ENCODE assay signal across 24 mouse cellular contexts in the genomic region with DNA sequence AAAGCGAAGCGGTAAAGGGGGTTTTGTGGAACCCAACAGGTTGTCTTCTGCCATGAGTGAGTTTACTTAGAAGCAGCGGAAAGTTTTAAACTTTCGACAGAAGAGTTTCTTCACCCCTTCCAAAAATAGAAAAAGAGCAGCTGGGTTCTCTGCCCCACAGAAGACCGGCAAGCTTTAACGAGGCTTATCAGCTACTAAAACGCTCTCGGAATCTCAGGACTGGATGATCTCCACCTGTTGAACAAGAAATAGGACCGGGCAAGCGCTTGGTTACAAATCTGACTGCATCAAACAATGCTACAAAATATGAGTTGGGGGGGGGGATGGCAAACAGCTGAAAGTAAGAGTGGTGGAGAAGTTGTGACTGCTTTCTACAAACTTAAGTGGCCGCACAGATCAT. TPM values are rescaled to one million over a fixed set of nuclear protein-coding genes. Genes with fewer than 3 reads are reported as not detected.
DNase-seq lines count a peak whose midpoint lies in the region; ATAC-seq and TF ChIP-seq lines count a peak whose summit lies in the region.
"Had no signal": no experiment of that assay in that cellular context is flagged by ENCODE, and none has a peak within 500 bp of the region (broad histone marks: within the 10 kb centered on the region; RNA-seq: fewer than 3 reads in every experiment).

No protein-coding gene starts in this region.

- H3K4me1 ChIP-seq in heart, embryonic 13.5 days = peaks cover 26% of the 10 kb centered on the region
- peaks cover 8% of the 10 kb centered on the region; the same call in 1 of the 2 replicates for H3K4me1 ChIP-seq in intestine, embryonic 16.5 days (ENCODE audit: control insufficient read depth, insufficient read depth, low read length)
- peaks cover 2% of the 10 kb centered on the region; the same call in 1 of the 2 replicates for H3K4me1 ChIP-seq in intestine, postnatal 0 days (replicated peaks; ENCODE audit: control insufficient read depth, insufficient read depth, low read length)
- H3K4me1 ChIP-seq in lung, postnatal 0 days (ENCODE audit: insufficient read depth, low read depth, low read length) = no peaks in the 10 kb centered on the region
- H3K4me1 ChIP-seq: neural tube, embryonic 12.5 days had no signal

- intact Hi-C loops in heart, postnatal 14 days (cut with DNase I) = no loop called here

- no peaks in the 10 kb centered on the region for H3K36me3 ChIP-seq in heart, embryonic 13.5 days
- H3K36me3 ChIP-seq in intestine, embryonic 16.5 days (ENCODE audit: control insufficient read depth, insufficient read depth, low read length) = no peaks in the 10 kb centered on the region
- no peaks in the 10 kb centered on the region for H3K36me3 ChIP-seq in intestine, postnatal 0 days (ENCODE audit: control insufficient read depth, insufficient read depth)
- H3K36me3 ChIP-seq in lung, postnatal 0 days (ENCODE audit: insufficient read depth, low read length) = no peaks in the 10 kb centered on the region
- no peaks in the 10 kb centered on the region for H3K36me3 ChIP-seq in myocyte (ENCODE audit: control insufficient read depth, insufficient read depth)
- H3K36me3 ChIP-seq: embryonic facial prominence, embryonic 12.5 days; forebrain, embryonic 12.5 days; neural tube, embryonic 12.5 days had no signal

- no peak for TF ChIP-seq CTCF in intestine, postnatal 0 days (IDR thresholded peaks at IDR 0.05; ENCODE audit: low read depth)
- no peak for TF ChIP-seq CTCF in lung, postnatal 0 days (IDR thresholded peaks at IDR 0.05)

- no peak for ATAC-seq in heart, embryonic 13.5 days (ENCODE audit: extremely low read depth, insufficient number of reproducible peaks, low FRiP score, low TSS enrichment)
- no peak for ATAC-seq in intestine, embryonic 16.5 days
- ATAC-seq in intestine, postnatal 0 days = no peak
- ATAC-seq in lung, postnatal 0 days = no peak
- ATAC-seq: hindbrain, postnatal 0 days had no signal

- H3K4me2 ChIP-seq in heart, embryonic 13.5 days = peak overlapping the region; percentile 39
- H3K4me2 ChIP-seq in intestine, embryonic 16.5 days (ENCODE audit: low read depth, low read length) = no peak overlapping the region
- no peak overlapping the region for H3K4me2 ChIP-seq in intestine, postnatal 0 days (replicated peaks; ENCODE audit: low read depth)
- H3K4me2 ChIP-seq in lung, postnatal 0 days (replicated peaks; ENCODE audit: low read depth, low read length) = no peak overlapping the region
- H3K4me2 ChIP-seq in myocyte (ENCODE audit: low read depth) = peak overlapping the region; percentile 21
- H3K4me2 ChIP-seq: embryonic facial prominence, embryonic 12.5 days; forebrain, embryonic 12.5 days; neural tube, embryonic 12.5 days had no signal

- no peak overlapping the region for H3ac ChIP-seq in myocyte (ENCODE audit: control insufficient read depth, insufficient read length)

- no peak for TF ChIP-seq POLR2A in myocyte (IDR thresholded peaks at IDR 0.05; ENCODE audit: insufficient read length, low read depth)

- TF ChIP-seq EP300 in lung, postnatal 0 days (IDR thresholded peaks at IDR 0.05) = no peak

- DNase-seq in heart, postnatal 14 days = no peak
- peak; percentile 58 for DNase-seq in lung, postnatal 0 days (ENCODE audit: low spot score)
- DNase-seq in lung, postnatal 36 days = no peak
- DNase-seq in urinary bladder, adult 2 months (ENCODE audit: low spot score) = no peak
- DNase-seq: adrenal gland, postnatal 10 days; cerebellum, adult 18-20 months; cerebellum, postnatal 14 days; gastrocnemius, postnatal 25 days; kidney, adult 8-10 months; layer of hippocampus, adult 9-11 months; lung, postnatal 4 days; midbrain, embryonic 14.5 days; right cerebral cortex, postnatal 14 days; thymus, postnatal 14 days had no signal

- WGBS in heart, embryonic 13.5 days = 29% methylated on average over 11 of the region's 11 CpGs
- 36% methylated on average over 11 of the region's 11 CpGs for WGBS in intestine, embryonic 16.5 days
- 38% methylated on average over 11 of the region's 11 CpGs for WGBS in intestine, postnatal 0 days
- 35% methylated on average over 11 of the region's 11 CpGs for WGBS in lung, postnatal 0 days

- no peaks in the 10 kb centered on the region for H3K27me3 ChIP-seq in heart, embryonic 13.5 days (replicated peaks)
- no peaks in the 10 kb centered on the region for H3K27me3 ChIP-seq in intestine, embryonic 16.5 days (replicated peaks; ENCODE audit: control insufficient read depth, insufficient read depth, low read length)
- H3K27me3 ChIP-seq in intestine, postnatal 0 days (replicated peaks; ENCODE audit: control insufficient read depth, insufficient read depth, low read length) = no peaks in the 10 kb centered on the region
- H3K27me3 ChIP-seq in lung, postnatal 0 days (replicated peaks; ENCODE audit: insufficient read depth, low read length) = no peaks in the 10 kb centered on the region
- H3K27me3 ChIP-seq in myocyte (ENCODE audit: control insufficient read depth, insufficient read depth, insufficient read length) = no peaks in the 10 kb centered on the region
- H3K27me3 ChIP-seq: embryonic facial prominence, embryonic 12.5 days; forebrain, embryonic 12.5 days; neural tube, embryonic 12.5 days had no signal

- peak overlapping the region; percentile 62 for H3K27ac ChIP-seq in heart, embryonic 13.5 days (replicated peaks)
- H3K27ac ChIP-seq in intestine, embryonic 16.5 days (ENCODE audit: low read length) = peak overlapping the region; percentile 10; the same call in 1 of the 2 replicates
- no peak overlapping the region for H3K27ac ChIP-seq in intestine, postnatal 0 days (ENCODE audit: low read depth, low read length)
- H3K27ac ChIP-seq in lung, postnatal 0 days (ENCODE audit: low read length) = no peak overlapping the region
- H3K27ac ChIP-seq: embryonic facial prominence, embryonic 12.5 days; forebrain, embryonic 12.5 days; hindbrain, postnatal 0 days; left cerebral cortex, adult 2 months; neural tube, embryonic 12.5 days had no signal

- no peak overlapping the region for H3K9ac ChIP-seq in heart, embryonic 13.5 days
- no peak overlapping the region for H3K9ac ChIP-seq in intestine, embryonic 16.5 days (ENCODE audit: low read depth, low read length)
- H3K9ac ChIP-seq in intestine, postnatal 0 days (ENCODE audit: low read depth, low read length) = no peak overlapping the region
- H3K9ac ChIP-seq in lung, postnatal 0 days (replicated peaks; ENCODE audit: low read depth) = no peak overlapping the region
- H3K9ac ChIP-seq: embryonic facial prominence, embryonic 12.5 days; forebrain, embryonic 12.5 days; neural tube, embryonic 12.5 days had no signal

- no peaks in the 10 kb centered on the region for H3K79me2 ChIP-seq in myocyte (ENCODE audit: control insufficient read depth, insufficient read depth)

- no peak overlapping the region for H3K4me3 ChIP-seq in heart, embryonic 13.5 days
- H3K4me3 ChIP-seq in intestine, embryonic 16.5 days (ENCODE audit: low read length) = no peak overlapping the region
- no peak overlapping the region for H3K4me3 ChIP-seq in intestine, postnatal 0 days (ENCODE audit: low read depth, low read length)
- no peak overlapping the region for H3K4me3 ChIP-seq in lung, postnatal 0 days (ENCODE audit: low read depth, low read length)
- H3K4me3 ChIP-seq in myocyte = no peak overlapping the region
- H3K4me3 ChIP-seq: embryonic facial prominence, embryonic 12.5 days; erythroblast, embryonic 14.5 days; forebrain, embryonic 12.5 days; left cerebral cortex, adult 2 months; neural tube, embryonic 12.5 days had no signal

- H3K9me3 ChIP-seq in heart, embryonic 13.5 days = no peaks in the 10 kb centered on the region
- H3K9me3 ChIP-seq in intestine, embryonic 16.5 days (ENCODE audit: control insufficient read depth, low read length) = no peaks in the 10 kb centered on the region
- no peaks in the 10 kb centered on the region for H3K9me3 ChIP-seq in intestine, postnatal 0 days (ENCODE audit: control insufficient read depth)
- no peaks in the 10 kb centered on the region for H3K9me3 ChIP-seq in lung, postnatal 0 days (ENCODE audit: low read length)
- H3K9me3 ChIP-seq: embryonic facial prominence, embryonic 12.5 days; forebrain, embryonic 12.5 days; neural tube, embryonic 12.5 days had no signal

TF ChIP-seq in myocyte, 11 proteins besides CTCF, POLR2A, EP300 and RAD21 (continues in another document):
- TF ChIP-seq SRF (IDR thresholded peaks at IDR 0.05; ENCODE audit: control insufficient read depth, insufficient read length, low read depth) = no peak
- TF ChIP-seq TCF12 (IDR thresholded peaks at IDR 0.05; ENCODE audit: insufficient read depth, poor library complexity, severe bottlenecking) = no peak
- no peak for TF ChIP-seq MYOD1 (IDR thresholded peaks at IDR 0.05; ENCODE audit: control insufficient read depth in 1 of 3, insufficient read length in 2 of 3, low read depth in 2 of 3)
- TF ChIP-seq E2F4 (IDR thresholded peaks at IDR 0.05; ENCODE audit: insufficient read depth) = no peak
- no peak for TF ChIP-seq POLR2AphosphoS2 (IDR thresholded peaks at IDR 0.05; ENCODE audit: insufficient read length, low read depth)

RNA-seq across cellular contexts. Expression of a gene that starts 17.3 kb away (rescaled TPM):
- 7.0 and 7.9 TPM in 2 replicates for polyA plus RNA-seq in heart, embryonic 13.5 days (2015; fragmentation: Nextera tagmentation; extraction: Ambion mirVana)
- total RNA-seq in heart, postnatal 14 days (2021) = 10 to 100 TPM; 37.9 to 40.7 TPM
- 7.5 and 9.8 TPM in 2 replicates for polyA plus RNA-seq in intestine, embryonic 16.5 days (2015; fragmentation: Nextera tagmentation; extraction: Ambion mirVana)
- polyA plus RNA-seq in intestine, postnatal 0 days (2015; fragmentation: Nextera tagmentation; extraction: Ambion mirVana) = 12.8 and 14.1 TPM in 2 replicates
- polyA plus RNA-seq in lung, postnatal 0 days (2015; fragmentation: Nextera tagmentation; extraction: Ambion mirVana) = 9.3 and 11.0 TPM in 2 replicates
- 3.4 TPM for polyA plus RNA-seq in myocyte (2012; fragmentation: generic; extraction: Trizol)
- 9.3 and 11.1 TPM in 2 replicates for polyA plus RNA-seq in urinary bladder, adult 2 months (2012; rRNA removed)

RNA-seq across cellular contexts. Expression of a gene that starts 44.8 kb away (rescaled TPM):
- polyA plus RNA-seq in heart, embryonic 13.5 days (2015; fragmentation: Nextera tagmentation; extraction: Ambion mirVana) = 76.6 and 81.5 TPM in 2 replicates
- total RNA-seq in heart, postnatal 14 days (2021) = 10 to 100 TPM; 49.4 to 50.1 TPM
- polyA plus RNA-seq in intestine, embryonic 16.5 days (2015; fragmentation: Nextera tagmentation; extraction: Ambion mirVana) = 153 and 163 TPM in 2 replicates
- polyA plus RNA-seq in intestine, postnatal 0 days (2015; fragmentation: Nextera tagmentation; extraction: Ambion mirVana) = 129 and 142 TPM in 2 replicates
- 55.2 and 58.3 TPM in 2 replicates for polyA plus RNA-seq in lung, postnatal 0 days (2015; fragmentation: Nextera tagmentation; extraction: Ambion mirVana)
- 54.6 TPM for polyA plus RNA-seq in myocyte (2012; fragmentation: generic; extraction: Trizol)
- 78.6 and 81.4 TPM in 2 replicates for polyA plus RNA-seq in urinary bladder, adult 2 months (2012; rRNA removed)

RNA-seq across cellular contexts. Expression of a gene that starts 45.9 kb away (rescaled TPM):
- polyA plus RNA-seq in heart, embryonic 13.5 days (2015; fragmentation: Nextera tagmentation; extraction: Ambion mirVana) = 28.4 and 32.0 TPM in 2 replicates
- total RNA-seq in heart, postnatal 14 days (2021) = 10 to 100 TPM; 70.8 to 74.8 TPM
- polyA plus RNA-seq in intestine, embryonic 16.5 days (2015; fragmentation: Nextera tagmentation; extraction: Ambion mirVana) = 30.5 and 32.8 TPM in 2 replicates
- 34.6 and 34.7 TPM in 2 replicates for polyA plus RNA-seq in intestine, postnatal 0 days (2015; fragmentation: Nextera tagmentation; extraction: Ambion mirVana)
- polyA plus RNA-seq in lung, postnatal 0 days (2015; fragmentation: Nextera tagmentation; extraction: Ambion mirVana) = 51.1 and 54.8 TPM in 2 replicates
- polyA plus RNA-seq in myocyte (2012; fragmentation: generic; extraction: Trizol) = 15.8 TPM
- polyA plus RNA-seq in urinary bladder, adult 2 months (2012; rRNA removed) = 24.7 and 42.2 TPM in 2 replicates

Comparison
In these comparisons a context has a peak if more than half of its experiments do, and no peak if none do; other contexts are left out.
1. H3K27ac ChIP-seq: peak in heart, embryonic 13.5 days (single experiment) and intestine, embryonic 16.5 days (single experiment); none in intestine, postnatal 0 days (single experiment) and lung, postnatal 0 days (single experiment).
2. H3K4me2 ChIP-seq: peak in heart, embryonic 13.5 days (single experiment) and myocyte (single experiment); none in intestine, embryonic 16.5 days (single experiment), intestine, postnatal 0 days (single experiment) and lung, postnatal 0 days (single experiment).